Mouse (Mus musculus): ENCODE measurements at regions not wholly inside any gene's neighbourhood (a gene's known extent, or its start where the extent isn't known, plus 50 kb on each side); places are given as distances from the start of the nearest gene placed in this dataset.

GRCm38 (mm10) chr4:35305210-35305609 is 79.2 kb upstream of the C9orf72 start:
- TF ChIP-seq CTCF (IDR thresholded peaks at IDR 0.05; ENCODE audit: control insufficient read depth, insufficient read depth, insufficient read length) = no peak
- no peak for TF ChIP-seq CEBPB (IDR thresholded peaks at IDR 0.05; ENCODE audit: low read depth)
- TF ChIP-seq MYOG (IDR thresholded peaks at IDR 0.05; ENCODE audit: control insufficient read depth, extremely low read depth, insufficient read length) = no peak
- TF ChIP-seq MAX (IDR thresholded peaks at IDR 0.05) = no peak
